Mouse (Mus musculus) embryonic fibroblast, embryonic 13.5 days (primary cell): ENCODE measurements around the gene Chil1. TPM values are rescaled to one million over a fixed set of nuclear protein-coding genes. Genes with fewer than 3 reads are reported as not detected.

Experiments
- H3K27ac ChIP-seq: 2 replicates; pipeline ENCODE4 v1.5.1; 2012; ENCODE audit warnings: low read length, control low read depth, inconsistent platforms; ENCODE audit not compliant: insufficient read depth
- H3K4me1 ChIP-seq: 2 replicates; pipeline ENCODE4 v1.6.1; 2011; ENCODE audit warnings: low read length; ENCODE audit not compliant: control insufficient read depth, insufficient read depth
- H3K4me3 ChIP-seq: 2 replicates; pipeline ENCODE4 v1.5.1; 2011; ENCODE audit warnings: mild to moderate bottlenecking, control low read depth, low read length; ENCODE audit not compliant: insufficient read depth
- CTCF ChIP-seq: IDR thresholded peaks from 2 replicates; pipeline ENCODE4 v1.5.1; 2011; ENCODE audit warnings: mild to moderate bottlenecking, control low read depth, low read length, moderate library complexity, borderline replicate concordance; ENCODE audit not compliant: insufficient read depth
- POLR2A ChIP-seq: IDR thresholded peaks from 2 replicates; pipeline ENCODE4 v1.6.1; 2011; ENCODE audit warnings: low read depth, mild to moderate bottlenecking, control low read depth, low read length, moderate library complexity
- polyA plus RNA-seq: library from polyadenylated mRNA; stranded (reverse); fragments of >200 nt; gene quantifications from 2 replicates; pipeline ENCODE4 v1.2.4, GENCODE M21; 2011; ENCODE audit warnings: low read depth; ENCODE audit not compliant: missing spikeins, insufficient read length

Gene Chil1
- polyA plus RNA-seq, 1 experiment: 9.6 TPM

DNA sequence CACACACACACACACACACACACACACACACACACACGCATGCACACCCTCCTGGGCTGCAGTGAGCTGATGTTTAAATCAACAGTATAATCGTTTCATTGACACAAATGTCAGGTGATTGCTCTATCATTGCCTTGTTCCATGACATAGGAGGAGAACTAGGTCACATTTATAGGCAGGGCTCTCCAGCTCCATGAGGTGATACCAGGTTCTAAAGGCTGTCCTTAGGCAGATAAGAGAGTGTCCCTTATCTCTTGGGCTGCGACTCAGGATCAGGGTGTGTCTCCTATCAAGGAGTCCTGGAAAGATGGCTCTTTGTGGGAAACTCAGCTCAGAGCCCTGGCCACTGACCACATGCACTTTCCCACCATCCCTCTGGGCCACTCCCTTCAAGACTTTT lies 13.4 kb upstream of the Chil1 start:
- TF ChIP-seq CTCF: no peak
- TF ChIP-seq POLR2A: no peak
- Histone ChIP-seq H3K27ac (no peak overlapping the region), H3K4me1 (no peaks in the 10 kb centered on the region), H3K4me3 (no peak overlapping the region)

DNA sequence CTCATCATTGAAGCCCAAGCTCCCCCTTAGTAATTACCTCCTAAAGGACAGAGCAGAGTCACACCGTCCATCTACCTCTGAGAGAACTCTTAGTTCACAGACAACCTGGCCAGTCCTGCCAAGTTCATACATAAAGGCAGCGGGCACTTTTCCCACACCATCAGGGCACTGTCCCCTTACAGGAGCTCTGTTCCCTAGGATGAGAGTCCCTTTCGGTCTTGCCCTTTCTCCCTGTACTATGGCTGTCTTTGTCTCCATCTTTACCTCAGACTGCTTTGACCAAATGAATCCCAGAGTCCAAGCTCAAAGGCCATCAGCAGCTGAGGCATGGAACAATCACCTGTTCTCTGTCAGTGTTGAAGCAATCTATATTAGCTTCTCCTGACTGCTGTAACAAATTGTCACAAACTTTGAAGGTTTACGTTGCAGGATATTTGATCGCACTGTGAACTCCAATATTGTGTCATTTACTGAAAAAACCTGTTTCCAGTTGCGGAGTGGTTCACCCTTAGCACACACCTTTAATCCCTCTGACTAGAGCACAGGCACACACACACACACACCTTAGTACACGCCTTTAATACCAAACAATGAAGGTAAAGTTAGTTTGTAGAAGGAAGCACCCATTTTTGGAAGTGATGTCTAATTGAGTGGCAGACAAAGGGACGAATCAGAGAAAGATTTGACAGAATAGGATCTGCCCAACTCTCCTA lies 12.8 kb upstream of the Chil1 start:
- Histone ChIP-seq H3K27ac (no peak overlapping the region), H3K4me3 (no peak overlapping the region), H3K4me1 (no peaks in the 10 kb centered on the region)
- TF ChIP-seq CTCF (no peak), POLR2A (no peak)

DNA sequence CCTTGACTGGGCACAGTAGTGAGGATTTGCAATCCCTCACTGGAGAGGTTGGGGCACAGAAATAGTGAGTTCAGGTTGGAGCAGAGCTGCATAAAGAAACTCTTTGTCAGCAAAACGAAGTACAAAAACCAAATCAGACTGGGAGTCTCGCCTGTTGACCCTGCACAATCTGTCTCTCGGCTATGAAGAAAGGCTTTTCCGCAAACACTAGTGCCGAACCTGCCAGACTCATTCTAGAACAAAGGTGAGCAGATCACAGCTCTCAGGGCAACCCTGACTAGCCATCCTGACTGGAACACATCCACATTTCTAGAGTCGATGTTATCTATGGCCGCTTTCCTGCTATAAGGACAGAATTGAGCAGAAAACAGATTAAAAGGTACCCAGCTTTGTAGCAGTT lies 8.9 kb upstream of the Chil1 start:
- H3K4me3 ChIP-seq: no peak overlapping the region
- no peak for TF ChIP-seq CTCF
- TF ChIP-seq POLR2A: no peak
- no peak overlapping the region for H3K27ac ChIP-seq
- no peaks in the 10 kb centered on the region for H3K4me1 ChIP-seq

DNA sequence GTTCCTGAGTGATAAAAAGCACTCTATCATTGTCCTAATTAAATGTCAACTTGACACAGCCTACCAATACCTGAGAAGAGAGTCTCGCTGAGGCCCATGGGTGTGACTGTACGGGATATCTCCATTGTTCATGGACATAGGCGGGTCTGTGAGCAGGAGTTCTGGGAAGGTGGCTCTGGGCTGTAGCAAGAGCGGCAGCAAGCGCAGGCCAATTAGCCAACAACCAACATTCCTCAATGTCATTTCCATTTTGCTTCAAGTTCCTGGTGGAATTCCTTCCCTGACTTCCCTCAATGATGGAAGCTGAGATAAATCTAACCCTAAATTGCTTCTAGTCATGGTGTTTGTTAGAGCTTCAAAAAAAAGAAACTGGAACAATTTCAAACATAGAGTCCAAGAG lies 4.0 kb upstream of the Chil1 start:
- Histone ChIP-seq H3K4me3 (no peak overlapping the region), H3K27ac (no peak overlapping the region), H3K4me1 (no peaks in the 10 kb centered on the region)
- TF ChIP-seq POLR2A (no peak), CTCF (no peak)

DNA sequence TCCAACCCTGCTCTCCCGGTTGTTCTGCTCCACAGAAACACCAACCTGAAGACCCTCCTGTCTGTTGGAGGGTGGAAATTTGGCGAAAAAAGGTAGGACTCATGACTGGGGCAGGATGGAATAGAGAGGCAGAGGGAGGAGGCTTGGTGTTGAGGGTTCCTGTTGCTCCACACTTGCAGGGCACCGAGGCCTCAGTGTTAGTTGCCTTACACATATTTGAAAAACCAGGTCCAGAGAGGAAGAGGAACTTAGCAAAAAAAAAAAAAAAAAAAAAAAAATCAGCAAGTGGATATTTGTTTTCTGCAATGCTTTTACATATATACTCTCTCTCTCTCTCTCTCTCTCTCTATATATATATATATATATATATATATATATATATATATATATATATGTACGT lies 2.1 kb downstream of the Chil1 start:
- TF ChIP-seq POLR2A (no peak), CTCF (no peak)
- Histone ChIP-seq H3K4me1 (no peaks in the 10 kb centered on the region), H3K27ac (no peak overlapping the region), H3K4me3 (no peak overlapping the region)

DNA sequence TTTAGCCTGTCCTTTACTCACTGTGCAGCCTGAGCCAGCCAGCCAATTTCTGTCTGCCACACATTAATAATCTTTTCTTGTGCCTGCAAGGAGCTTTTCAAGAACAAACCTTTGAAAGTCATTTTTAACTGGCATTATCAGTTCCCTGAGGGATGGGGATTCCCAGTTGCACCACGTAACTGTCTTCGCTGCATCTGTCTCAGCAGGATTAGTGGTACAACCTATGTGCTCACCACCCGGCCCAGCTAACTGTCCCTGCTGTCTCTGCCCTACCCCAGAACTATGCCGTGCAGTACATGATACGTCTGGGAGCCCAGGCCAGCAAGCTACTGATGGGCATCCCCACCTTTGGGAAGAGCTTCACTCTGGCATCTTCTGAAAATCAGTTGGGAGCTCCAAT lies 6.2 kb downstream of the Chil1 start:
- Histone ChIP-seq H3K27ac (no peak overlapping the region), H3K4me3 (no peak overlapping the region), H3K4me1 (peaks cover 11% of the 10 kb centered on the region; the same call in 1 of the 2 replicates)
- no peak for TF ChIP-seq CTCF

DNA sequence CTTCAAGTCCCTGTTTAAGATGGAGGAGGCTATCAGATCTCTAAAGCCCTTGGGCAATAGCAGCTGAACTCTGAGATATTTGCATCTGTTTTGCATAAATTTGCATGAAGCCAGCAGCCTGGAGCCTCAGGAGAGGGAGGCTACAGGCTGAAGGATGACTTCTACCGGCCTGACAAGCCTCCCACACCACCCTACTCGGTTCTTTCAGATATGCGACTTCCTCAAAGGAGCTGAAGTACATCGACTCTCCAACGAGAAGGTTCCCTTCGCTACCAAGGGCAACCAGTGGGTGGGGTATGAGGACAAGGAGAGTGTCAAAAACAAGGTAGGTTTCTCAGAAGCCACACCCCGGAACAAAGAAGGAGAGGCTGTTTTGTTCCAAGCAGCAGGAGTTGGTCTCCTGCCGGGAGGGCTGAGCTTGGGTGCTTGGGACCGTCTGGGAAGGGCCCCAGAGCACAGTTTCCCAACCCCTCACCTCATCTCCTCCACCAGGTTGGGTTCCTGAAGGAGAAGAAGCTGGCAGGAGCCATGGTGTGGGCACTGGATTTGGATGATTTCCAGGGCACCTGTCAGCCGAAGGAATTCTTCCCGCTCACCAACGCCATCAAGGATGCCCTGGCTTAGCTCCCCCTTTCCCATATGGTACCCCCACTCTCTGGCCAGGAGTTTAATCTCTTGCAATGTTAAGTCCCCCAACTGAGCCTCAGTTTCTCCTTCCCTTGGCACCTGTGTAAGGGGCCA lies 7.2 kb downstream of the Chil1 start:
- H3K4me1 ChIP-seq: peaks cover 11% of the 10 kb centered on the region; the same call in 1 of the 2 replicates
- no peak overlapping the region for H3K4me3 ChIP-seq
- no peak for TF ChIP-seq CTCF
- no peak for TF ChIP-seq POLR2A
- H3K27ac ChIP-seq: no peak overlapping the region

DNA sequence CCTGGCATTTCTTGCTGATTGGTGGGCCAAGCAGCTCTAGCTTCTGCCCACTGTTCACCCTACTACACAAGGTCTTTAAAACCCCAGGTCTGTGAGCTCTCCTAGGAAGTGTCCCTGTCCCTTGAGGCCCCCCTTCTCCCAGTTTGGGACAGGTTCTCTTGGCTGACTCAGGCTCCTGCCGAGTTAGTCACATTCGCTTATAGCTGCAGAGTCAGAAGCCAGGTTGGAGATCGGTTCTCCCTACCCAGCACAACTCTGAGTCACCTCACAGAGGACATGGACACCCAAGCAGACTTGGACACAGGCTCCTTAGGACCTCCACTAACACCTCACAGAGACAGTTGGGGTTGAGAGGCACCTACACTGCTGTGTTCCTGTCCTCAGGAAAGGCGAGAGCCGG lies 9.2 kb downstream of the Chil1 start:
- Histone ChIP-seq H3K4me1 (peaks cover 15% of the 10 kb centered on the region), H3K4me3 (no peak overlapping the region), H3K27ac (peak overlapping the region; percentile 43; the same call in 1 of the 2 replicates)
- no peak for TF ChIP-seq POLR2A
- TF ChIP-seq CTCF: no peak

DNA sequence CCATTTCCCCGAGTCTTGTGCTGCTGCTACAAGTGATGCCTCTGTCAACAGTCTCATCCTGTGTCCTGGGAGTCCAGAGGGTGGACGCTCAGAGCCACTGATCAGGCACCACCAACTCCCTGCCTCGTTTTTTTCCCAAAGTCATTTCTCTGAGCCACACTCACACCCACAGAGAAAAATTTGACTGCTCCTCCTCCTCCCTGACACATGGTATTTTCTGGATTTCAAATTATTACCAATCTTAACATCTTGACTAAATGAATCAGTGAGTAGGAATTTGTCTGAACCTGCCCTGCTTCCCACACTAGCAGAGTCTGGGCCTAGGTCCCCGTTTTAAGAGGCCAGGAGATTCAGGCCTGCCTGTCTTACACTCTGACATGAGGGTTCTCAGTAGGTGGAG lies 10.0 kb downstream of the Chil1 start:
- Histone ChIP-seq H3K4me3 (no peak overlapping the region), H3K4me1 (peaks cover 15% of the 10 kb centered on the region), H3K27ac (peak overlapping the region; percentile 78)
- TF ChIP-seq POLR2A: no peak

DNA sequence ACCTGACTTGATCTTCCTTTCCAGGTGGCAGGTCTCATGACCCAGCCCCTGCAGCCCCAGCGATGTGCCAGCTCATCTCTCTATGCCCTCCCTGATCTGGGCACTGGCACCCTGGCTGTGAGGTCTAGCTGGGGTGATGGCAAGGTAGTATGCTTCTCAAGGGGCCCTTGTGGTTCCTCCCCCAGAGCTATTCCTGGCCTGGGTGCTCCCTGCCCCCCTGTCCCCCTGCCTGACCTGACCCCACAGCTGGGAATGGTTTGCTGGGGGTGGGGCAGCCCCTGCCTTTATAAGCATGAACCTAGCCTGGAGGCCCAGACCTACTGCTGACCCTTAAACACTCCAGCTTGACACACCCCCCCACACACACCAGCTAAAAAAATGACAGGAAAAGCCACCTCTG lies 11.2 kb downstream of the Chil1 start, which contains the start of gene Mybph:
TSS of gene Mybph (plus strand) at position 323 of the 400 bp plus-strand sequence.
- Histone ChIP-seq H3K4me3 (no peak within 1 kb of the TSS), H3K4me1 (peaks cover 15% of the 10 kb centered on the region), H3K27ac (peak within 1 kb of the TSS; percentile 78)
- TF ChIP-seq CTCF (no peak), POLR2A (no peak)
